Mouse (Mus musculus) liver, adult (tissue): Measurements from ENCODE around the gene 1810024B03Rik.

Experiments
- GATA4 ChIP-seq: IDR thresholded peaks from 2 replicates; pipeline ENCODE4 v1.6.1; 2014; ENCODE audit warnings: mild to moderate bottlenecking, low read length; ENCODE audit not compliant: insufficient replicate concordance

1810024B03Rik gene

DNA sequence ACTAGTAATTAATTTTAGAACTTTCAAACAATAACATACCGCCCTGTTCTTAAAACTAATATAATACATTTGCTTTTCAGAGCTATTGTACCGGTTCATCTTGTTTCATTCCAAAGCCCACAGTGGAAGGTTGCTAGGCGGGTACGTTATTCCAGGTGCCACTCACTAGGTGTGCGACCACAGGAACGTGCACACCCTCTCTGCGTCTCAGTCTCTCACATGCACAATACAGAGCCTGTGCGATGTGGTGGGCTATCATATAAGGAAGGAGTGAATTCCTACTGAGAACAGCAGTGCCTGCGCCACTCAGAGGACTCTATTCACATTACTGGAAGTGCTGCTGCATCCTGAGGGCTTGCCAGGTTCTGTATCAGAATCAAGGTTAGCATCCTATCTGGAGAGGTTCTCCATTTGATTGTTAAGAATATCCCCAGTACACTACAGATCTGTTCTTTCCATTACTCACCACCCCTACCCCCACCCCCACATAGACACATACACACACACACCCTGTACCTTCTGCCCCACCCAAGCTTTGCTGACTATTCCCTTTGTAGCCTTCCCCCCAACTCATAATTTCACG is 70.2 kb downstream of the 1810024B03Rik start:
- no peak for TF ChIP-seq GATA4

DNA sequence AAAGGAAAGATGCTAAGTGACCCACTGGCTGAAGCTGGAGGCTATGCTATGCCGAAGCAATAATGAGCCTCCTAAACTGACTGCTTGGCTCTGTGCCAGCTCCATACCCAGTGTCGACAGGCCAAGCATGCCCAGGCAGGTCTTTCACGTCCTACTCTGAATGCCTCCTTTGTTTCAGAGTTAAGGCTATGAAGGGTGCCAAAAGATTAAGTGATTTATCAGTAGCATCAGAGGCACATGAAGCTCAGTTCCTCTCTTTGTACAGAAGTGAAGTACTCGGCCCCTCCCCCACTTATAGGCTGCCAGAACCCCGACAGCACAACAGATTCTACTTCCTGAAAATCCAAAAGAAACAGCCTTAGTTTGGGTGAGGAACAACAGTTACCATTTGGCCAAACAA is 71.1 kb downstream of the 1810024B03Rik start:
- TF ChIP-seq GATA4: no peak
